Mouse (Mus musculus): ENCODE results near the gene Rnf213. TPM values are rescaled to one million over a fixed set of nuclear protein-coding genes. Genes with fewer than 3 reads are reported as not detected.

The Rnf213 gene
- 20.5 TPM for polyA plus RNA-seq (2021)

DNA sequence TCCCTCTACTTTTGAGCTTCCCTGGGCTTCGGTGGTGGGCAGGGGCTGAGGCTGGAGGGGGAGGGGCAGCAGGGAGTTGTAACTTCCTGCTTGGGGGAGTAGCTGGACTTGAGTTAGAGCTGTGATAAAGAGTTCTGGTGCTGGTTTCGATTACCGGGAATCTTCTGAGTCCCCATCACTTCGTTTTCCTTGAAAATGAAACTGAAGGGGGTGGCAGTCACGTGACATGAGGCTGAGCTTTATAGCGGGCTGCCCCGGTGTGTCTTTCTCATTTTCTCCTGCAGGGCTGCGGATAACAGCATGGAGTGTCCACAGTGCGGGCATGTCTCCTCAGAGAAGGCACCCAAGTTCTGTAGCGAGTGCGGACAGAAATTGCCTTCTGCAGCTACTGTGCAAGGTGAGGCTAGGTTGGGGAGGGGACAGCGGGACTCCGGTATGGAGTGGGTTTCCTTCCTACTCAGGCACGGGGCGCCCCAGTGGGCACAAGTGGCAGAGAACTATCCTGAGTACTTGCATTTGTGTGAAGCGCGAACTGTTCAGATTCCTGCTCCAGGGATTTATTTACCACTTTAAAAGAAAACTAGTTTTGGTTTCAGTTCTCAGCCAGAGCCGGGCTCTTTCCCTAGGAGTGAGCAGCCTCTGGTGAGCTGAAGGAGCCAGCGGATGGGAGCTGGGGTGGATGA is at the start of gene Rnf213:
Rnf213 (plus strand) TSS at position 301 of the 683 bp plus-strand sequence.
- ChIA-PET CTCF (interaction anchor here (1.0 to 1.4 kb wide), 2 partner anchors 20 to 52 kb away, joined by 3 read pairs; no protein-coding TSS in a partner anchor), POLR2A (interaction anchor here (0.7 to 1.4 kb wide), 2 partner anchors 10 to 34 kb away, joined by 4 to 5 read pairs; no protein-coding TSS in a partner anchor)
- TF ChIP-seq CTCF (IDR thresholded peaks at IDR 0.05), result no peak
- no peak for DNase-seq (ENCODE audit: low read depth, low spot score)
- no peaks in the 10 kb centered on the region for H3K27me3 ChIP-seq
- no peak for ATAC-seq
- in situ Hi-C loops (cut with MboI; ENCODE audit: low pct_unique_long_range_greater_than_20kb), result no loop called here

DNA sequence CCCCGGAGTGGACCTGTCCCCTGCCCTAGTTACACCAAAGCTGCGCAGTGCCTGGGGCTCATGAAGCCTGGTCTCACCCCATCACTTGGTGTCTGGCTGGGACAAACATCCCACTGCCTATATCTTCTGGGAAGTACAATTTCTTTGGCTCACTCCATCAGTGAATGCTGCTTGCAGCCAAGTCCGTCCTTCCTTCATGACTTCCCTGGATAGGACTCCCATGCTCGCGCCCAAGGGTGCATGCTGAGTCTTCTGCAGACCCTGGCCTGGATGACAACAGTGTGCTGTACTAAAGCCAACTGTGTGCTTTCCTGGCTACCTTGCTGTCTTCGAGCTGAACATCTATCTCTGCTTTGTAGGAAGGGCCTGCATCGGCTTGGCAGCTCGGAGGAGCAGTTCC is 48.7 kb upstream of the Rnf213 start:
- CTCF ChIA-PET, result no interaction called here
- in situ Hi-C loops (cut with MboI; ENCODE audit: low pct_unique_long_range_greater_than_20kb), result no loop called here
- H3K27me3 ChIP-seq, result no peaks in the 10 kb centered on the region
- POLR2A ChIA-PET, result interaction anchor here (1.4 kb wide), 1 partner anchor 11 kb away, joined by 5 read pairs; the partner anchor contains the start of genes Sgsh and Slc26a11
- no peak for DNase-seq (ENCODE audit: low read depth, low spot score)
- ATAC-seq, result no peak
- no peak for TF ChIP-seq CTCF (IDR thresholded peaks at IDR 0.05)

DNA sequence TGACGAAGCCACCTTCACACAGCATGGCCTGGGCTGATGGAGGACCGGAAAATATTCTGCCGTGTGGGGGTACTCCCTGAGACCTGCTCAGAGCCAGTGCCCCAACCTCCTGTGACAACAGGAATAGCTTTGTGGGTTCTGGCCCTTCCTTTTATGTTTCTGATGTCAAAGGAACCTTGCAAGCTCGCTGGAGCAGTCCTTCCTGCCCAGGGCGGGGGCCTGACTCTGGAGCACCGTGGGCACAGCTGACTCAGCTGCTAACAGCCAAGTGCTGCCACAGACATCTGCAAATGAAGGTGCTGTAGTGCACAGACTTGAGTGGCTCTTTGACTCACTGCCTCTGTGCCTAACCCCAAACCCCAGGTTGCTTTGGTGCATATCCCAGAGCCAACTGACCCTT is 48.0 kb upstream of the Rnf213 start:
- no peaks in the 10 kb centered on the region for H3K27me3 ChIP-seq
- no peak for ATAC-seq
- TF ChIP-seq CTCF (IDR thresholded peaks at IDR 0.05), result no peak
- CTCF ChIA-PET, result no interaction called here
- POLR2A ChIA-PET, result interaction anchor here (1.4 kb wide), 1 partner anchor 11 kb away, joined by 5 read pairs; the partner anchor contains the start of genes Sgsh and Slc26a11
- no peak for DNase-seq (ENCODE audit: low read depth, low spot score)
- in situ Hi-C loops (cut with MboI; ENCODE audit: low pct_unique_long_range_greater_than_20kb), result no loop called here

DNA sequence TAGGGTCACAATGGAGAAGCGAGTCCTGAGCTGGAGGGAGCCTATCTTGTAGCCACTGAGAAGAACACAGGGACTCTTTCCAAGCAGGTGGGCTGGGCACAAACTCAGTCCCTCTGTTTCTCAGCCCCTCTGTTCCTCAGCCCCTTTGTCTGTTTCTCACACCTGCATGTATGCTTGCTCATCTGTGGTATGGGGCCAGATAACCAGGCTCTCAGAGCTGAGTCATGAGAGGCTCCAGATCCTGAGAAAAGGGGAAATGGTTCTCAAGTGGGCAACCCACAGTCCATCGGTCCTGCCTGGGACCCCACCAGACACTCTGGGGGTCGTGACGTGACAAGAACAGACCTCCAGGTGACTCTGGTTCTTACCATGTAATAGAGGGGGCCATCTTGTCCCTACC is 45.8 kb upstream of the Rnf213 start:
- in situ Hi-C loops (cut with MboI; ENCODE audit: low pct_unique_long_range_greater_than_20kb), result no loop called here
- CTCF ChIA-PET, result no interaction called here
- DNase-seq (ENCODE audit: low read depth, low spot score), result no peak
- no peak for TF ChIP-seq CTCF (IDR thresholded peaks at IDR 0.05)
- H3K27me3 ChIP-seq, result no peaks in the 10 kb centered on the region
- POLR2A ChIA-PET, result interaction anchor here (1.4 kb wide), 1 partner anchor 13 kb away, joined by 3 read pairs; no protein-coding TSS in a partner anchor
- ATAC-seq, result no peak

DNA sequence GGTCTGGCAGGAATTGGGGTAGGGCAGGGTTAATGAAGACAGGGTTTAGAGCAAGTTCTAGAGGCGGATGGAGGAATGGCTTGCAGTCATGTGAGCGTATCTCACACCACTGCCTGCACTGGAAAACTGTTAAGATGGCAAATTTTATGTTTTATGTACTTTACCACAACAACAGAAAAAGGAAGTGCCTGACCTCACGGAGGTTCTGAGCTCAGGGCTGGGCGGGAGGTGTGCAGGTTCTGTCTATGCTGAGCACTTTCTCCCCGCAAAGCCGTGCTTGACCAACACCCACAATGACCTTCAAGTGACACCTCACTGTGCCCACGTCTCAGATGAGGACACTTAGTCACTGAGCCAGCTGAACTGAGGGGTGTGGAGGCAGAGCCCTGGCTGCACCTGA is 40.8 kb upstream of the Rnf213 start:
- no peak for TF ChIP-seq CTCF (IDR thresholded peaks at IDR 0.05)
- DNase-seq (ENCODE audit: low read depth, low spot score) (no peak), ATAC-seq (no peak)
- no peaks in the 10 kb centered on the region for H3K27me3 ChIP-seq
- in situ Hi-C loops (cut with MboI; ENCODE audit: low pct_unique_long_range_greater_than_20kb), result no loop called here
- ChIA-PET CTCF (no interaction called here), POLR2A (no interaction called here)

DNA sequence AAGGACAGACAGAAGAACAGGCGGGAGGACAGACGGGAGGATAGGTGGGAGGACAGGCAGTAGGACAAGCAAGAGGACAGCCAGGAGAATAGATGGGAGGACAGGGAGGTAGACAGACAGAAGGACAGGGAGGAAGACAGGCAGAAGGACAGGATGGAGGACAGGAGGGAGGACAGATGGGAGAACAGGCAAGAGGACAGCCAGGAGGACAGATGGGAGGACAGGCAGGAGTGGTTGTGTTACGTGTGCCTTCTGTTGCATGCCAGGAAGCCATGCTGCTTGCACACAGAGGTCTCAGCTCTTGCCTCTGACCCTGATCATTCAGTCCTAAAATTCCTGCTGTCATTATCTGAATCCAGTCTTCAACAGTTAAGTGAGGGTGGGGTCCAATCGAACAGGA is 39.0 kb upstream of the Rnf213 start:
- ATAC-seq, result no peak
- no peak for TF ChIP-seq CTCF (IDR thresholded peaks at IDR 0.05)
- ChIA-PET CTCF (no interaction called here), POLR2A (interaction anchor here (0.9 kb wide), 1 partner anchor 14 kb away, joined by 3 read pairs; no protein-coding TSS in a partner anchor)
- H3K27me3 ChIP-seq, result no peaks in the 10 kb centered on the region
- no peak for DNase-seq (ENCODE audit: low read depth, low spot score)
- in situ Hi-C loops (cut with MboI; ENCODE audit: low pct_unique_long_range_greater_than_20kb), result no loop called here

DNA sequence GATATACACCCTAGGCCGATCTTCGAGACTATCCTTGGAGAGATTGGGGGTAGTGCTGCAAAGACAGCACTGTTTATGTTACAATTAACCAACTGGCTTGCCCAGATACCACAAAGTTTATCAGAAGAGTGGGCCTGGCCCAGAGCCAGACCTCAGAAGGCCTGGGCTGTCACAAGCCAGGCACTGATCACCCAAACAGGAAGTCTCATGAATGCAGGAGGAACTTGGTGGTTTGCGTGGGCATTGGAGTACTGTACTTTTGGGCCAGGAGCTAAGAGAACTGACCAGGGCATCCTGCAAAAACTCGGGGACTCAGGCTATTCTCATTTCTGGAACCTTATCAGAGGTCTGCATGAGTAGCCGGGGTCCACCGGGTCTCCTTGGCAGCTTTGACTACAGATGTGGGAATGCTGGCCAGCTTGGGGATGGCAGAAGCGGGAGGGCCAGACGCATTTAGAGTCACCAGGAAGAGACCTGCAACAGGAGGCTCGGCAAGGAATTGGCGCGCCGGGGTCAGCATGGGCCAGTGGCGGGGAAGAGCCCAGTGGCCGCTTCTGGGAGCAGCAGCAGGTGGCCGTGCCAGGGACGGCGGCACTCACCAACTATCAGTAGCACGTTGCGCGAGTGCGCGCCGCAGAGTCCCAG is 38.0 kb upstream of the Rnf213 start:
- peak; percentile 33 for DNase-seq (ENCODE audit: low read depth, low spot score)
- H3K27me3 ChIP-seq, result no peaks in the 10 kb centered on the region
- ChIA-PET CTCF (interaction anchor here (1.0 kb wide), 1 partner anchor 14 kb away, joined by 3 read pairs; no protein-coding TSS in a partner anchor), POLR2A (interaction anchor here (0.6 to 1.7 kb wide), 4 partner anchors 11 to 1864 kb away, joined by 3 to 5 read pairs (median 4); no protein-coding TSS in a partner anchor)
- ATAC-seq, result peak; percentile 32
- in situ Hi-C loops (cut with MboI; ENCODE audit: low pct_unique_long_range_greater_than_20kb), result no loop called here
- TF ChIP-seq CTCF (IDR thresholded peaks at IDR 0.05), result no peak

DNA sequence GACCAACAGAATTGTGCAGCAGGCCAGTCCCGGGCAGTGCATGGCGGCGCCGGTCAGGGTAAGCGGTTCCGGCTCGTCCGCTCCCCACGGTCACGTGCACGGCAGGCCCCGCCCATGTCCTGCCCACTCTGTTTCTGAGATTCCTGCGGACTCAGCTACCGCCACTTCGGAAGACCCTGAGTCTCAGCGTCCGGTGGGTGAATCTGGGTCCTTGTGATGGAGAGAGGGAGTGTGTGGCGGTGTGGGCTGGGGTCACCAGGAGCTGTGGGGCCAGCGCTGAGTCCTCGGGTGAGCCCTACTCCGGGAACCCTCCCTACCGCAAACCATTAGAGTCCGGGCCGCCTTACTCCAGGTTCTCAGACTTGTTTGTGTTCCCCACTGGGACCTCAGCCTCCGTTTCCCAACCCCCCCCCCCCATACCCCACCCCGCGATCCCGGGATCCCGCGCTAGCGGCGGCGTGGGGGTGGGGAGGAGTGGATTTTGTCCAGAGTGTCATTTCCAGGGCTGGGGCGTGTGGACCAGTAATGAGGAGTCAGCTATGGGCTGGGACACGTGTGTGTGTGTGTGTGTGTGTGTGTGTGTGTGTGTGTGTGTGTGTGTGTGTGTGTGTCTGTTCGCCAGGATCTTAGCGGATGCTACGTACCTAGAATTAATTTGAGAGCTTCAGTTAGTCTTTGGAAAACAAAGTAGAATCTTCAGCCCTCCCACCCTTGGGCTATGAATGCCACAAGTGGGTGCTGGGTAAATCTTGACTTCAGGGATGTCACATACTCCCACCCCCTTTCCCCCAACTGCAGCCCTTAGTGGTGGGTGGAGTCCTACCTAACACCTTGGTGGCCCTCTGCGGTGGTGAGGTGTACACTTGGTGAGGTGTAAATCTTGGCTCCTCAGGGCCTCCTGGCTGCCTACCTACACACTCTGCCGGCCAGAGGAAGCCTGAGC is 37.2 kb upstream of the Rnf213 start, which contains the start of the genes Sgsh and Slc26a11:
Sgsh (minus strand) TSS at position 94 of the 943 bp plus-strand sequence.
Slc26a11 (plus strand) TSS at position 115 of the 943 bp plus-strand sequence.
- no peak for TF ChIP-seq CTCF (IDR thresholded peaks at IDR 0.05)
- ATAC-seq, result peak; percentile 55
- in situ Hi-C loops (cut with MboI; ENCODE audit: low pct_unique_long_range_greater_than_20kb), result no loop called here
- ChIA-PET POLR2A (interaction anchor here (0.6 to 1.7 kb wide), 4 partner anchors 12 to 29 kb away, joined by 3 to 5 read pairs (median 4); no protein-coding TSS in a partner anchor), CTCF (interaction anchor here (1.0 kb wide), 1 partner anchor 15 kb away, joined by 3 read pairs; no protein-coding TSS in a partner anchor)
- H3K27me3 ChIP-seq, result no peaks in the 10 kb centered on the region
- no peak for DNase-seq (ENCODE audit: low read depth, low spot score)

DNA sequence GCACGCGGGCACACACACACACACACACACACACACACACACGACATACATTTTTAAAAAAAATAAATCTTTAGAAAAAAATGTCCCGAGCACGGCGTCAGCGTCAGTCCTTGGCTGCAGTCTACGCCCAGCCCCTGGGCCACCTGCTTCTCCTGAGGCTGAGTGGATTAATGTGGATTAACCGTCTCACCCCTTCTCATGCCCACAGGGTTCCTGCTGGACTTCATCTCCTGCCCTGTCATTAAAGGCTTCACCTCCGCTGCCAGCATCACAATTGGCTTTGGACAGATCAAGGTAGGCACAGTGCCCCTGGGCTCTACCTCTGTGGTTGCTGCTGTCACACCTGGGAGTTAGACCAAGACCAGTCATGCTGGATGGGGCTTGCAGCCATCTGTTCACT is 33.8 kb upstream of the Rnf213 start:
- no peak for TF ChIP-seq CTCF (IDR thresholded peaks at IDR 0.05)
- ATAC-seq (no peak), DNase-seq (ENCODE audit: low read depth, low spot score) (no peak)
- CTCF ChIA-PET, result no interaction called here
- no peaks in the 10 kb centered on the region for H3K27me3 ChIP-seq
- POLR2A ChIA-PET, result no interaction called here
- in situ Hi-C loops (cut with MboI; ENCODE audit: low pct_unique_long_range_greater_than_20kb), result no loop called here
